Mouse (Mus musculus) forebrain, embryonic 15.5 days (tissue): Measurements from ENCODE around the gene Pax8. TPM values are rescaled to one million over a fixed set of nuclear protein-coding genes. Genes with fewer than 3 reads are reported as not detected.

Experiments
- ATAC-seq: fragments of 200-750 bp; cut with Nextera tagmentation; replicated peaks from 2 replicates; pipeline ENCODE4 v1.8.0; 2017; ENCODE audit warnings: mild to moderate bottlenecking, moderate TSS enrichment, moderate library complexity
- H3K27ac ChIP-seq: fragments of 300-500 bp; sonication (generic); replicated peaks from 2 replicates; pipeline ENCODE4 v1.5.1; 2015; ENCODE audit warnings: mild to moderate bottlenecking, inconsistent platforms
- H3K27me3 ChIP-seq: fragments of 300-500 bp; sonication (generic); 2 replicates; pipeline ENCODE4 v1.6.1; 2015; ENCODE audit warnings: inconsistent platforms
- H3K36me3 ChIP-seq: fragments of 300-500 bp; sonication (generic); 2 replicates; pipeline ENCODE4 v1.6.1; 2015; ENCODE audit warnings: mild to moderate bottlenecking, inconsistent platforms
- H3K4me1 ChIP-seq: fragments of 300-500 bp; sonication (generic); 2 replicates; pipeline ENCODE4 v1.6.1; 2015; ENCODE audit warnings: inconsistent platforms
- H3K4me2 ChIP-seq: fragments of 300-500 bp; sonication (generic); replicated peaks from 2 replicates; pipeline ENCODE4 v1.6.1; 2015; ENCODE audit warnings: mild to moderate bottlenecking, inconsistent platforms
- H3K4me3 ChIP-seq: fragments of 300-500 bp; sonication (generic); 2 replicates; pipeline ENCODE4 v1.5.1; 2015; ENCODE audit warnings: mild to moderate bottlenecking, inconsistent platforms
- H3K9ac ChIP-seq: fragments of 300-500 bp; sonication (generic); replicated peaks from 2 replicates; pipeline ENCODE4 v1.6.1; 2015; ENCODE audit warnings: mild to moderate bottlenecking, inconsistent platforms
- H3K9me3 ChIP-seq: fragments of 300-500 bp; sonication (generic); 2 replicates; pipeline ENCODE4 v1.6.1; 2016; ENCODE audit warnings: inconsistent platforms
- WGBS: fragments of 180-500 bp; shearing (Covaris S2); methylation state at CpG from one replicate; pipeline ENCODE4 v1.1.7; 2015; ENCODE audit warnings: mixed read lengths; 5-methylcytosine and 5-hydroxymethylcytosine counted together
- polyA plus RNA-seq: library from polyadenylated mRNA; unstranded; fragments of >200 nt; fragmentation: Nextera tagmentation; extraction: Ambion mirVana; gene quantifications from 2 replicates; pipeline ENCODE4 v1.2.1, GENCODE M21; 2015

Gene Pax8
- polyA plus RNA-seq, 1 experiment from 2014 or later: 0.33 TPM

DNA sequence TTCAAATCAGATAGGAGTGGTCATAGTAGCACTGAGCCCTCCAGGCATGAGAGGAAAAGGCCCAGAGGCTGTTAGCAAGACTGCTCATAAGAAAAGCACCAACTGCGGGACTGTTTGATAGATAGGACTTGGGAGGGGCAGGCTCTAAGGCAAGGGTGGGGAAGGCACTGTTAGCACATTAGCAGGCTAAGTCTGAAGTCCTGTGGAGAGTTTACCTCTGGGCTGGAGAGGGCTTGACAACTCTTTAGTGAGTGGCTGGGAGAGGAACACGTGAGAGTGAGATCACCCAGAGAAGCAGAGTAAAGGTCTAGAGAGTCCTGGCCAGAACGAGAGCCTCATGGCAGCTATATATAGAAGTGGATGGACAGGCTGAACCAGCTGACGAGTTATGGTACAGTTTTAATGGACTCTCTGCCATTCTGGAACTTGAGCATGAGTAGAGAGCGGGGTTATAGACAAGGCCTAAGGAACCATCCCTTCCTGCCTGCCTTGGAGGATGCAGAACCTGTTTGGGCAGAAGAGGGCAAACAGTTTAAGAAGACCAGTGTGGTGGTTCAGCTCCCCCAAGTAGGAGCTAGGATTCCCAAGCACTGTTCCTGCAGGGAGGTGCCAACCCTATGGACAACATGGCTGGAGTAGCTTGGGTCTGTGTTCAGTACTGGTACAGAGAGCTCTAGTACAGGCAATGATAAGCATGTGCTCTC is 96.5 kb downstream of the Pax8 start:
- no peak overlapping the region for H3K4me2 ChIP-seq
- no peak overlapping the region for H3K27ac ChIP-seq
- 88% methylated on average over 5 of the region's 5 CpGs for WGBS
- H3K4me1 ChIP-seq: no peaks in the 10 kb centered on the region
- H3K36me3 ChIP-seq: no peaks in the 10 kb centered on the region
- H3K9ac ChIP-seq: no peak overlapping the region
- H3K4me3 ChIP-seq: no peak overlapping the region
- H3K9me3 ChIP-seq: no peaks in the 10 kb centered on the region
- ATAC-seq: no peak
- H3K27me3 ChIP-seq: no peaks in the 10 kb centered on the region

Other genes starting within 250 kb of the Pax8 start
- not detected in 2 replicates for gene Il1f5, start 198.6 kb downstream of the Pax8 start, polyA plus RNA-seq
- gene Il1f10, start 184.4 kb downstream of the Pax8 start, polyA plus RNA-seq: not detected in 2 replicates
- 0.15 and 0.17 TPM in 2 replicates for gene Il1rn, start 138.7 kb downstream of the Pax8 start, polyA plus RNA-seq
- gene Psd4, start 108.0 kb downstream of the Pax8 start, polyA plus RNA-seq: 0.28 and 0.59 TPM in 2 replicates